Mouse (Mus musculus): ENCODE measurements around the gene Pax5. TPM values are rescaled to one million over a fixed set of nuclear protein-coding genes. Genes with fewer than 3 reads are reported as not detected.
A peak's percentile ranks its signal among the peaks of the same experiment; 100 is the strongest.

Gene Pax5
- total and polyA plus RNA-seq, 3 experiments: 0.68 to 1.5 (median 1.1) TPM

- Histone ChIP-seq H3K4me3 (no peak overlapping the region), H3K4me1 (ENCODE audit: control insufficient read depth, insufficient read depth, low read length) (no peaks in the 10 kb centered on the region), H3K9ac (ENCODE audit: low read depth, low read length) (no peak overlapping the region), H3K36me3 (ENCODE audit: control insufficient read depth, insufficient read depth, low read length) (no peaks in the 10 kb centered on the region), H3K27me3 (ENCODE audit: control insufficient read depth, insufficient read depth, low read length) (peaks cover 7% of the 10 kb centered on the region), H3K27ac (no peak overlapping the region), H3K79me2 (replicated peaks; ENCODE audit: control insufficient read depth, insufficient read depth, low read length) (no peaks in the 10 kb centered on the region)
- TF ChIP-seq CTCF (IDR thresholded peaks at IDR 0.05) (no peak), POLR2A (IDR thresholded peaks at IDR 0.05; ENCODE audit: insufficient read depth, low read depth, low read length) (no peak), EP300 (IDR thresholded peaks at IDR 0.05; ENCODE audit: insufficient read depth, low read depth, low read length) (no peak)
- intact Hi-C loops (cut with DNase I): no loop called here
- DNase-seq: no peak
- 80% methylated on average over 4 of the region's 4 CpGs for WGBS
These were observed 10.9 kb upstream of the Pax5 start for GRCm38 (mm10) chr4:44721237-44721636.

GRCm38 (mm10) chr4:44720046-44720445 lies 9.8 kb upstream of the Pax5 start:
- intact Hi-C loops (cut with DNase I): no loop called here
- no peak overlapping the region for H3K4me3 ChIP-seq
- no peak for DNase-seq
- H3K79me2 ChIP-seq (replicated peaks; ENCODE audit: control insufficient read depth, insufficient read depth, low read length): no peaks in the 10 kb centered on the region
- H3K27ac ChIP-seq: no peak overlapping the region
- no peak overlapping the region for H3K9ac ChIP-seq (ENCODE audit: low read depth, low read length)
- TF ChIP-seq CTCF (IDR thresholded peaks at IDR 0.05) (no peak), EP300 (IDR thresholded peaks at IDR 0.05; ENCODE audit: insufficient read depth, low read depth, low read length) (no peak), POLR2A (IDR thresholded peaks at IDR 0.05; ENCODE audit: insufficient read depth, low read depth, low read length) (no peak)
- no peaks in the 10 kb centered on the region for H3K36me3 ChIP-seq (ENCODE audit: control insufficient read depth, insufficient read depth, low read length)
- peaks cover 7% of the 10 kb centered on the region for H3K27me3 ChIP-seq (ENCODE audit: control insufficient read depth, insufficient read depth, low read length)
- no peaks in the 10 kb centered on the region for H3K4me1 ChIP-seq (ENCODE audit: control insufficient read depth, insufficient read depth, low read length)
- 88% methylated on average over 8 of the region's 8 CpGs for WGBS

- 70% methylated on average over 3 of the region's 3 CpGs for WGBS
These were observed 7.4 kb upstream of the Pax5 start for GRCm38 (mm10) chr4:44717676-44718075.

GRCm38 (mm10) chr4:44716391-44716790 lies 6.1 kb upstream of the Pax5 start:
- 5% methylated on average over 10 of the region's 10 CpGs for WGBS
- no peak overlapping the region for H3K4me3 ChIP-seq
- intact Hi-C loops (cut with DNase I): no loop called here

More at GRCm38 (mm10) chr4:44717676-44718075, 7.4 kb upstream of the Pax5 start:
- no peak for TF ChIP-seq CTCF (IDR thresholded peaks at IDR 0.05)
- TF ChIP-seq POLR2A (IDR thresholded peaks at IDR 0.05; ENCODE audit: insufficient read depth, low read depth, low read length): no peak
- no peak for TF ChIP-seq EP300 (IDR thresholded peaks at IDR 0.05; ENCODE audit: insufficient read depth, low read depth, low read length)
- Histone ChIP-seq H3K36me3 (ENCODE audit: control insufficient read depth, insufficient read depth, low read length) (no peaks in the 10 kb centered on the region), H3K4me3 (no peak overlapping the region), H3K27me3 (ENCODE audit: control insufficient read depth, insufficient read depth, low read length) (peaks cover 23% of the 10 kb centered on the region), H3K27ac (no peak overlapping the region), H3K9ac (ENCODE audit: low read depth, low read length) (no peak overlapping the region), H3K4me1 (ENCODE audit: control insufficient read depth, insufficient read depth, low read length) (no peaks in the 10 kb centered on the region), H3K79me2 (replicated peaks; ENCODE audit: control insufficient read depth, insufficient read depth, low read length) (no peaks in the 10 kb centered on the region)
- intact Hi-C loops (cut with DNase I): no loop called here
- no peak for DNase-seq

GRCm38 (mm10) chr4:44715621-44716160 lies 5.4 kb upstream of the Pax5 start:
- TF ChIP-seq POLR2A (IDR thresholded peaks at IDR 0.05; ENCODE audit: insufficient read depth, low read depth, low read length): no peak
- no peak for TF ChIP-seq EP300 (IDR thresholded peaks at IDR 0.05; ENCODE audit: insufficient read depth, low read depth, low read length)
- TF ChIP-seq CTCF (IDR thresholded peaks at IDR 0.05): no peak
- no peak overlapping the region for H3K9ac ChIP-seq (ENCODE audit: low read depth, low read length)
- intact Hi-C loops (cut with DNase I): no loop called here
- H3K79me2 ChIP-seq (replicated peaks; ENCODE audit: control insufficient read depth, insufficient read depth, low read length): no peaks in the 10 kb centered on the region
- WGBS: 13% methylated on average over 3 of the region's 3 CpGs
- H3K27me3 ChIP-seq (ENCODE audit: control insufficient read depth, insufficient read depth, low read length): peaks cover 34% of the 10 kb centered on the region
- H3K4me1 ChIP-seq (ENCODE audit: control insufficient read depth, insufficient read depth, low read length): no peaks in the 10 kb centered on the region
- H3K27ac ChIP-seq: no peak overlapping the region
- H3K4me3 ChIP-seq: no peak overlapping the region
- H3K36me3 ChIP-seq (ENCODE audit: control insufficient read depth, insufficient read depth, low read length): no peaks in the 10 kb centered on the region
- no peak for DNase-seq

More at GRCm38 (mm10) chr4:44716391-44716790, 6.1 kb upstream of the Pax5 start:
- TF ChIP-seq EP300 (IDR thresholded peaks at IDR 0.05; ENCODE audit: insufficient read depth, low read depth, low read length) (no peak), POLR2A (IDR thresholded peaks at IDR 0.05; ENCODE audit: insufficient read depth, low read depth, low read length) (no peak), CTCF (IDR thresholded peaks at IDR 0.05) (no peak)
- H3K4me1 ChIP-seq (ENCODE audit: control insufficient read depth, insufficient read depth, low read length): no peaks in the 10 kb centered on the region
- DNase-seq: no peak
- H3K36me3 ChIP-seq (ENCODE audit: control insufficient read depth, insufficient read depth, low read length): no peaks in the 10 kb centered on the region
- no peak overlapping the region for H3K9ac ChIP-seq (ENCODE audit: low read depth, low read length)
- peaks cover 29% of the 10 kb centered on the region for H3K27me3 ChIP-seq (ENCODE audit: control insufficient read depth, insufficient read depth, low read length)
- no peaks in the 10 kb centered on the region for H3K79me2 ChIP-seq (replicated peaks; ENCODE audit: control insufficient read depth, insufficient read depth, low read length)
- H3K27ac ChIP-seq: no peak overlapping the region

GRCm38 (mm10) chr4:44714111-44714621 lies 3.9 kb upstream of the Pax5 start:
- TF ChIP-seq POLR2A (IDR thresholded peaks at IDR 0.05; ENCODE audit: insufficient read depth, low read depth, low read length) (no peak), CTCF (IDR thresholded peaks at IDR 0.05) (no peak), EP300 (IDR thresholded peaks at IDR 0.05; ENCODE audit: insufficient read depth, low read depth, low read length) (no peak)
- 3% methylated on average over 27 of the region's 27 CpGs for WGBS
- no peaks in the 10 kb centered on the region for H3K4me1 ChIP-seq (ENCODE audit: control insufficient read depth, insufficient read depth, low read length)
- peaks cover 37% of the 10 kb centered on the region for H3K27me3 ChIP-seq (ENCODE audit: control insufficient read depth, insufficient read depth, low read length)
- H3K4me3 ChIP-seq: no peak overlapping the region
- peak; percentile 11 to 23 for DNase-seq
- no peak overlapping the region for H3K27ac ChIP-seq
- H3K79me2 ChIP-seq (replicated peaks; ENCODE audit: control insufficient read depth, insufficient read depth, low read length): no peaks in the 10 kb centered on the region
- no peak overlapping the region for H3K9ac ChIP-seq (ENCODE audit: low read depth, low read length)
- intact Hi-C loops (cut with DNase I): no loop called here
- no peaks in the 10 kb centered on the region for H3K36me3 ChIP-seq (ENCODE audit: control insufficient read depth, insufficient read depth, low read length)

All from heart, adult 2 months (tissue).